ENCODE assay signal across 18 mouse cellular contexts in the genomic region with DNA sequence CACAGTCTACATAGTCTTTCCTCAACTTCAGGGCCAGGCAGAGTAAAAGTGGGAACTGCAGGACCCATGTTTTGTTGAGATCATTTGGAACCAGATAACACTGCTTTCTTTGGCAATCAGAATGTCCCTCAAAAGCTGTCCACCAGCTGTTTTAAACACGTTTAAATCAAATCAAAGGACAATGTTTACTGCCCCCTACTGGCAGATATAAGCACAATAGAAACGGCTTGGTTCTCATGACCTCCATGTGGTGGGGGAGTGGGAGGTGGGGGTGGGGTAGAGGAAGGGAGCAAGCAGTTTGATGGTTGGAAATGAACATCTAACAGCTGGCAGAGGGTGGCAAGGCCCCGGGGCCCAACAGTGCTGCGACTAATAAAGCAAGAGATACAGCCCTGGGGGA. TPM values are rescaled to one million over a fixed set of nuclear protein-coding genes. Genes with fewer than 3 reads are reported as not detected.
DNase-seq lines count a peak whose midpoint lies in the region; ATAC-seq and TF ChIP-seq lines count a peak whose summit lies in the region.
"Had no signal": no experiment of that assay in that cellular context is flagged by ENCODE, and none has a peak within 500 bp of the region (broad histone marks: within the 10 kb centered on the region; RNA-seq: fewer than 3 reads in every experiment).

No protein-coding gene starts in this region.

- DNase-seq in heart, adult 2 months = no peak
- DNase-seq in heart, postnatal 14 days = no peak
- DNase-seq in liver, postnatal 0 days = no peak
- DNase-seq in liver (no peak), ZHBTc4 (ENCODE audit: low read depth, low spot score) (peak; percentile 68)
- no peak for DNase-seq in stomach, postnatal 0 days (ENCODE audit: low spot score)
- DNase-seq in frontal cortex, postnatal 36 days (ENCODE audit: low spot score in 2 of 2) = no peak
- DNase-seq: cerebellum, postnatal 10 days; heart, adult 11 months; layer of hippocampus, adult 9-11 months; thymus, postnatal 36 days had no signal

- no peak overlapping the region for H3K9ac ChIP-seq in heart, adult 2 months (ENCODE audit: low read depth, low read length)
- no peak overlapping the region for H3K9ac ChIP-seq in liver, postnatal 0 days (replicated peaks)
- no peak overlapping the region for H3K9ac ChIP-seq in stomach, postnatal 0 days (ENCODE audit: low read length)
- H3K9ac ChIP-seq: embryonic facial prominence, embryonic 13.5 days; heart, embryonic 15.5 days; kidney, embryonic 15.5 days; liver, embryonic 12.5 days had no signal

- H3K27ac ChIP-seq in heart, adult 2 months = no peak overlapping the region
- H3K27ac ChIP-seq in liver, postnatal 0 days (ENCODE audit: low read depth) = no peak overlapping the region
- no peak overlapping the region for H3K27ac ChIP-seq in stomach, postnatal 0 days (replicated peaks)
- H3K27ac ChIP-seq: embryonic facial prominence, embryonic 13.5 days; forebrain, embryonic 10.5 days; heart, embryonic 15.5 days; kidney, embryonic 15.5 days; liver, embryonic 12.5 days; midbrain, embryonic 10.5 days had no signal

- WGBS in heart, adult 2 months = 33% methylated on average over 4 of the region's 4 CpGs
- WGBS in liver, postnatal 0 days (ENCODE audit: insufficient replicate concordance) = 44% methylated on average over 4 of the region's 4 CpGs
- WGBS in stomach, postnatal 0 days = 40% methylated on average over 4 of the region's 4 CpGs

- H3K4me3 ChIP-seq in heart, adult 2 months = no peak overlapping the region
- H3K4me3 ChIP-seq in liver, postnatal 0 days (ENCODE audit: low read depth, low read length) = no peak overlapping the region
- H3K4me3 ChIP-seq in stomach, postnatal 0 days (ENCODE audit: low read depth, low read length) = no peak overlapping the region
- H3K4me3 ChIP-seq: embryonic facial prominence, embryonic 13.5 days; forebrain, embryonic 10.5 days; heart, embryonic 15.5 days; kidney, embryonic 15.5 days; liver, embryonic 12.5 days; midbrain, embryonic 10.5 days had no signal

- no peak for TF ChIP-seq EP300 in heart, adult 2 months (IDR thresholded peaks at IDR 0.05; ENCODE audit: insufficient read depth, low read depth, low read length)
- TF ChIP-seq EP300 in liver, postnatal 0 days (IDR thresholded peaks at IDR 0.05; ENCODE audit: low read depth) = no peak
- no peak for TF ChIP-seq EP300 in stomach, postnatal 0 days (optimal IDR thresholded peaks at IDR 0.05)

- no peaks in the 10 kb centered on the region for H3K4me1 ChIP-seq in heart, adult 2 months (ENCODE audit: control insufficient read depth, insufficient read depth, low read length)
- no peaks in the 10 kb centered on the region for H3K4me1 ChIP-seq in liver, postnatal 0 days (ENCODE audit: insufficient read depth)
- H3K4me1 ChIP-seq in stomach, postnatal 0 days (replicated peaks; ENCODE audit: control insufficient read depth, insufficient read depth) = no peaks in the 10 kb centered on the region
- H3K4me1 ChIP-seq: embryonic facial prominence, embryonic 13.5 days; heart, embryonic 15.5 days; kidney, embryonic 15.5 days; liver, embryonic 12.5 days; midbrain, embryonic 10.5 days had no signal

- no peak overlapping the region for H3K4me2 ChIP-seq in liver, postnatal 0 days (ENCODE audit: low read depth, low read length)
- H3K4me2 ChIP-seq in stomach, postnatal 0 days (replicated peaks; ENCODE audit: low read depth) = no peak overlapping the region
- H3K4me2 ChIP-seq: embryonic facial prominence, embryonic 13.5 days; heart, embryonic 15.5 days; kidney, embryonic 15.5 days; liver, embryonic 12.5 days had no signal

- no peak for TF ChIP-seq POLR2A in heart, adult 2 months (IDR thresholded peaks at IDR 0.05; ENCODE audit: insufficient read depth, low read depth, low read length)

- H3K36me3 ChIP-seq in heart, adult 2 months (ENCODE audit: control insufficient read depth, insufficient read depth, low read length) = no peaks in the 10 kb centered on the region
- no peaks in the 10 kb centered on the region for H3K36me3 ChIP-seq in liver, postnatal 0 days (replicated peaks; ENCODE audit: insufficient read depth, low read length)
- no peaks in the 10 kb centered on the region for H3K36me3 ChIP-seq in stomach, postnatal 0 days (ENCODE audit: control insufficient read depth, insufficient read depth, low read length)
- H3K36me3 ChIP-seq: embryonic facial prominence, embryonic 13.5 days; forebrain, embryonic 10.5 days; heart, embryonic 15.5 days; kidney, embryonic 15.5 days; liver, embryonic 12.5 days; midbrain, embryonic 10.5 days had no signal

- no peaks in the 10 kb centered on the region for H3K9me3 ChIP-seq in liver, postnatal 0 days (ENCODE audit: low read length)
- H3K9me3 ChIP-seq in stomach, postnatal 0 days (ENCODE audit: control insufficient read depth, low read length) = no peaks in the 10 kb centered on the region
- H3K9me3 ChIP-seq: embryonic facial prominence, embryonic 13.5 days; forebrain, embryonic 10.5 days; heart, embryonic 15.5 days; kidney, embryonic 15.5 days; liver, embryonic 12.5 days; midbrain, embryonic 10.5 days had no signal

- no peaks in the 10 kb centered on the region for H3K79me2 ChIP-seq in heart, adult 2 months (replicated peaks; ENCODE audit: control insufficient read depth, insufficient read depth, low read length)

- no peaks in the 10 kb centered on the region for H3K27me3 ChIP-seq in heart, adult 2 months (ENCODE audit: control insufficient read depth, insufficient read depth, low read length)
- H3K27me3 ChIP-seq in liver, postnatal 0 days (ENCODE audit: insufficient read depth, low read length) = no peaks in the 10 kb centered on the region
- no peaks in the 10 kb centered on the region for H3K27me3 ChIP-seq in stomach, postnatal 0 days (ENCODE audit: control insufficient read depth, insufficient read depth, low read length)
- H3K27me3 ChIP-seq: embryonic facial prominence, embryonic 13.5 days; kidney, embryonic 15.5 days; liver, embryonic 12.5 days had no signal

- TF ChIP-seq CTCF in heart, adult 2 months (IDR thresholded peaks at IDR 0.05) = peak; percentile 40
- peak; percentile 43 for TF ChIP-seq CTCF in liver, postnatal 0 days (IDR thresholded peaks at IDR 0.05; ENCODE audit: low read depth)
- TF ChIP-seq CTCF in stomach, postnatal 0 days (IDR thresholded peaks at IDR 0.05; ENCODE audit: low read depth) = peak; percentile 52

- no peak for ATAC-seq in liver, postnatal 0 days
- ATAC-seq in stomach, postnatal 0 days (ENCODE audit: low FRiP score, low TSS enrichment) = no peak
- ATAC-seq: liver, embryonic 12.5 days had no signal

- intact Hi-C loops in heart, adult 2 months (cut with DNase I) = no loop called here
- intact Hi-C loops in heart, postnatal 14 days (cut with DNase I) = no loop called here

RNA-seq across cellular contexts. Expression of a gene that starts 5.7 kb away (rescaled TPM):
- total RNA-seq in heart, adult 2 months (2021) = under 1 TPM; 0.14 to 0.26 TPM
- polyA plus RNA-seq in heart, adult 2 months (2012; rRNA removed) = 0.35 and 1.1 TPM in 2 replicates
- under 1 TPM; 0.12 to 0.67 TPM for total RNA-seq in heart, postnatal 14 days (2021)
- polyA plus RNA-seq in liver, postnatal 0 days (2015; fragmentation: Nextera tagmentation; extraction: Ambion mirVana) = 0.48 and 1.5 TPM in 2 replicates
- polyA plus RNA-seq in stomach, postnatal 0 days (2015; fragmentation: Nextera tagmentation; extraction: Ambion mirVana) = 33.0 and 34.7 TPM in 2 replicates
- polyA plus RNA-seq: C2C12 had no signal

Comparison
In these comparisons a context has a peak if more than half of its experiments do, and no peak if none do; other contexts are left out.
1. RNA of a gene that starts 5.7 kb away (polyA plus RNA-seq): 33.0 to 34.7 TPM in stomach, postnatal 0 days; 0.35 to 1.1 TPM in heart, adult 2 months and 0.48 to 1.5 TPM in liver, postnatal 0 days; every median in the first group is over 10 times any median in the second.
2. Peak in every context shown above with its lines, with median percentiles within 50 percentile points of each other: CTCF ChIP-seq.